ENCODE assay signal across 20 mouse cellular contexts in genomic region chr4:106254761-106255475, GRCm38 (mm10).
DNase-seq lines count a peak whose midpoint lies in the region; ATAC-seq and TF ChIP-seq lines count a peak whose summit lies in the region.
"Had no signal": no experiment of that assay in that cellular context is flagged by ENCODE, and none has a peak within 500 bp of the region (broad histone marks: within the 10 kb centered on the region; RNA-seq: fewer than 3 reads in every experiment).

No protein-coding gene starts in this region.

- no peaks in the 10 kb centered on the region for H3K27me3 ChIP-seq in heart, embryonic 10.5 days (ENCODE audit: insufficient read depth, poor library complexity, severe bottlenecking)
- no peaks in the 10 kb centered on the region for H3K27me3 ChIP-seq in liver, embryonic 13.5 days
- H3K27me3 ChIP-seq in cerebellum, adult 2 months (ENCODE audit: control insufficient read depth, insufficient read depth, low read length), result no peaks in the 10 kb centered on the region
- H3K27me3 ChIP-seq: heart, embryonic 15.5 days; liver, embryonic 15.5 days; midbrain, embryonic 13.5 days; neural tube, embryonic 13.5 days had no signal

- no peak for ATAC-seq in liver, embryonic 13.5 days (ENCODE audit: low read depth)
- ATAC-seq: lung, postnatal 0 days; midbrain, embryonic 13.5 days had no signal

- no peak overlapping the region for H3K27ac ChIP-seq in heart, embryonic 10.5 days
- H3K27ac ChIP-seq in liver, embryonic 13.5 days, result no peak overlapping the region
- H3K27ac ChIP-seq in cerebellum, adult 2 months (ENCODE audit: insufficient read depth, low read length), result no peak overlapping the region
- H3K27ac ChIP-seq: embryonic facial prominence, embryonic 10.5 days; limb, embryonic 10.5 days; liver, embryonic 15.5 days; midbrain, embryonic 13.5 days had no signal

- H3K36me3 ChIP-seq in heart, embryonic 10.5 days, result no peaks in the 10 kb centered on the region
- H3K36me3 ChIP-seq in liver, embryonic 13.5 days, result no peaks in the 10 kb centered on the region
- H3K36me3 ChIP-seq: embryonic facial prominence, embryonic 10.5 days; G1E; heart, embryonic 15.5 days; limb, embryonic 10.5 days; liver, embryonic 15.5 days; midbrain, embryonic 13.5 days; neural tube, embryonic 13.5 days had no signal

- H3K4me2 ChIP-seq in liver, embryonic 13.5 days, result no peak overlapping the region
- H3K4me2 ChIP-seq: heart, embryonic 15.5 days; liver, embryonic 15.5 days; midbrain, embryonic 13.5 days; neural tube, embryonic 13.5 days had no signal

- H3K4me3 ChIP-seq in heart, embryonic 10.5 days, result no peak overlapping the region
- H3K4me3 ChIP-seq in liver, embryonic 13.5 days (replicated peaks), result no peak overlapping the region
- H3K4me3 ChIP-seq in cerebellum, adult 2 months (replicated peaks; ENCODE audit: insufficient read depth, low read depth, low read length), result no peak overlapping the region
- H3K4me3 ChIP-seq: embryonic facial prominence, embryonic 10.5 days; gastrocnemius, adult 2 months; heart, embryonic 15.5 days; layer of hippocampus, adult 2 months; limb, embryonic 10.5 days; liver, embryonic 15.5 days; midbrain, embryonic 13.5 days; neural tube, embryonic 13.5 days had no signal

- no peak for TF ChIP-seq CTCF in cerebellum, adult 2 months (IDR thresholded peaks at IDR 0.05; ENCODE audit: borderline replicate concordance, insufficient read depth, low read depth, low read length)

- 0 out of 2 replicates have a peak overlapping the region, but pooled peaks have one; percentile 7 for H3K9ac ChIP-seq in liver, embryonic 13.5 days
- H3K9ac ChIP-seq: heart, embryonic 15.5 days; liver, embryonic 15.5 days; midbrain, embryonic 13.5 days; neural tube, embryonic 13.5 days had no signal

- TF ChIP-seq POLR2A in cerebellum, adult 2 months (IDR thresholded peaks at IDR 0.05; ENCODE audit: borderline replicate concordance, insufficient read depth, low read length), result no peak

- no peaks in the 10 kb centered on the region; the same call in 1 of the 2 replicates for H3K9me3 ChIP-seq in heart, embryonic 10.5 days
- H3K9me3 ChIP-seq in liver, embryonic 13.5 days (replicated peaks), result no peaks in the 10 kb centered on the region
- H3K9me3 ChIP-seq: embryonic facial prominence, embryonic 10.5 days; G1E; heart, embryonic 15.5 days; limb, embryonic 10.5 days; liver, embryonic 15.5 days; midbrain, embryonic 13.5 days; neural tube, embryonic 13.5 days had no signal

- peak; percentile 22 for DNase-seq in heart, embryonic 10.5 days (ENCODE audit: low spot score)
- DNase-seq in heart, adult 8-10 months (ENCODE audit: low spot score), result no peak
- no peak for DNase-seq in liver, embryonic 13.5 days
- DNase-seq in liver, result no peak
- peak; percentile 42 for DNase-seq in kidney, postnatal 14 days
- no peak for DNase-seq in cerebellum, adult 2 months
- DNase-seq in embryo, embryonic 9.5 days (ENCODE audit: extremely low spot score), result no peak
- DNase-seq: cerebellum, adult 8-10 months; gastrocnemius, adult 2 months; layer of hippocampus, postnatal 36 days; thymus, postnatal 25 days had no signal

- WGBS in heart, embryonic 10.5 days, result 77% methylated on average over 3 of the region's 3 CpGs
- 78% methylated on average over 3 of the region's 3 CpGs for WGBS in liver, embryonic 13.5 days (ENCODE audit: insufficient replicate concordance)
- 98% methylated on average over 3 of the region's 3 CpGs for WGBS in cerebellum, adult 2 months

- peaks cover 7% of the 10 kb centered on the region for H3K4me1 ChIP-seq in heart, embryonic 10.5 days
- peaks cover 36% of the 10 kb centered on the region for H3K4me1 ChIP-seq in liver, embryonic 13.5 days (replicated peaks)
- peaks cover 5% of the 10 kb centered on the region for H3K4me1 ChIP-seq in cerebellum, adult 2 months (ENCODE audit: control insufficient read depth, insufficient read depth, low read length)
- H3K4me1 ChIP-seq: embryonic facial prominence, embryonic 10.5 days; limb, embryonic 10.5 days had no signal

Comparison
In these comparisons a context has a peak if more than half of its experiments do, and no peak if none do; other contexts are left out.
1. DNase-seq: peak in heart, embryonic 10.5 days (single experiment) and kidney, postnatal 14 days (single experiment); none in heart, adult 8-10 months (single experiment), liver, embryonic 13.5 days (single experiment), liver (single experiment), cerebellum, adult 2 months (0 of 2) and embryo, embryonic 9.5 days (single experiment).